Mouse (Mus musculus) cerebellum, adult 2 months (tissue): ENCODE measurements around the gene Fam118b. TPM values are rescaled to one million over a fixed set of nuclear protein-coding genes. Genes with fewer than 3 reads are reported as not detected.

Experiments
- DNase-seq, 2 experiments: peaks; one replicate each; pipeline ENCODE4 v3.0.0; 2021
- H3K27ac ChIP-seq: fragments of 200-500 bp; 2 replicates; pipeline ENCODE4 v1.5.1; 2012; ENCODE audit warnings: low read length, control low read depth, inconsistent platforms; ENCODE audit not compliant: insufficient read depth
- H3K27me3 ChIP-seq: fragments of 200-500 bp; 2 replicates; pipeline ENCODE4 v1.6.1; 2012; ENCODE audit warnings: inconsistent platforms, mild to moderate bottlenecking, low read length, moderate library complexity; ENCODE audit not compliant: control insufficient read depth, insufficient read depth
- H3K4me1 ChIP-seq: fragments of 200-500 bp; 2 replicates; pipeline ENCODE4 v1.6.1; 2011; ENCODE audit warnings: low read length; ENCODE audit not compliant: control insufficient read depth, insufficient read depth
- H3K4me3 ChIP-seq: fragments of 200-500 bp; replicated peaks from 2 replicates; pipeline ENCODE3; 2011; ENCODE audit warnings: mild to moderate bottlenecking, low read depth, low read length, control low read depth; ENCODE audit not compliant: insufficient read depth
- CTCF ChIP-seq: fragments of 200-500 bp; IDR thresholded peaks from 2 replicates; pipeline ENCODE4 v1.5.1; 2011; ENCODE audit warnings: low read depth, mild to moderate bottlenecking, control low read depth, low read length, moderate library complexity, borderline replicate concordance; ENCODE audit not compliant: insufficient read depth
- POLR2A ChIP-seq: fragments of 200-500 bp; IDR thresholded peaks from 2 replicates; pipeline ENCODE4 v1.6.1; 2011; ENCODE audit warnings: low read length, control low read depth, borderline replicate concordance; ENCODE audit not compliant: insufficient read depth
- WGBS: fragments of 180-500 bp; shearing (Covaris S2); methylation state at CpG from one replicate; pipeline ENCODE4 v1.1.7; 2018; 5-methylcytosine and 5-hydroxymethylcytosine counted together
- polyA plus RNA-seq: library from polyadenylated mRNA; depleted of rRNA; stranded (reverse); fragments of >200 nt; gene quantifications from 2 replicates; pipeline ENCODE4 v1.2.3, GENCODE M21; 2012

Fam118b gene
- polyA plus RNA-seq, 1 experiment = 23.3 TPM

GRCm38 (mm10) chr9:35293465-35293864 is 25.9 kb upstream of the Fam118b start:
- Histone ChIP-seq H3K27me3 (no peaks in the 10 kb centered on the region), H3K27ac (no peak overlapping the region), H3K4me1 (no peaks in the 10 kb centered on the region), H3K4me3 (no peak overlapping the region)
- 45% methylated on average over 5 of the region's 5 CpGs for whole genome bisulfite sequencing
- no peak for DNase-seq
- no peak for TF ChIP-seq POLR2A
- no peak for TF ChIP-seq CTCF

GRCm38 (mm10) chr9:35290916-35291315 is 23.3 kb upstream of the Fam118b start:
- 59% methylated on average over 4 of the region's 4 CpGs for WGBS
- Histone ChIP-seq H3K4me3 (no peak overlapping the region), H3K4me1 (no peaks in the 10 kb centered on the region), H3K27me3 (no peaks in the 10 kb centered on the region), H3K27ac (no peak overlapping the region)
- TF ChIP-seq POLR2A (no peak), CTCF (no peak)
- no peak for DNase-seq

GRCm38 (mm10) chr9:35290417-35290816 is 22.8 kb upstream of the Fam118b start:
- 95% methylated on average over 3 of the region's 3 CpGs for WGBS
- no peaks in the 10 kb centered on the region for H3K27me3 ChIP-seq
- no peak for DNase-seq
- TF ChIP-seq CTCF (no peak), POLR2A (no peak)
- H3K4me1 ChIP-seq = no peaks in the 10 kb centered on the region
- H3K4me3 ChIP-seq = no peak overlapping the region
- no peak overlapping the region for H3K27ac ChIP-seq

GRCm38 (mm10) chr9:35289992-35290391 is 22.4 kb upstream of the Fam118b start:
- no peak overlapping the region for H3K27ac ChIP-seq
- WGBS = 64% methylated on average over 7 of the region's 7 CpGs
- H3K4me3 ChIP-seq = no peak overlapping the region
- no peaks in the 10 kb centered on the region for H3K4me1 ChIP-seq
- H3K27me3 ChIP-seq = no peaks in the 10 kb centered on the region
- DNase-seq = no peak
- TF ChIP-seq CTCF (no peak), POLR2A (no peak)

- 74% methylated on average over 3 of the region's 3 CpGs for WGBS
- DNase-seq = no peak
- no peak for TF ChIP-seq POLR2A
- no peak for TF ChIP-seq CTCF
- no peak overlapping the region for H3K4me3 ChIP-seq
- no peak overlapping the region for H3K27ac ChIP-seq
- no peaks in the 10 kb centered on the region for H3K4me1 ChIP-seq
- H3K27me3 ChIP-seq = no peaks in the 10 kb centered on the region
Measured at GRCm38 (mm10) chr9:35286351-35286750, 18.7 kb upstream of the Fam118b start.

GRCm38 (mm10) chr9:35284351-35284750 is 16.7 kb upstream of the Fam118b start:
- no peak for DNase-seq
- no peak overlapping the region for H3K27ac ChIP-seq
- TF ChIP-seq CTCF (no peak), POLR2A (no peak)
- 97% methylated on average over 4 of the region's 4 CpGs for WGBS
- no peak overlapping the region for H3K4me3 ChIP-seq
- H3K27me3 ChIP-seq = no peaks in the 10 kb centered on the region
- no peaks in the 10 kb centered on the region for H3K4me1 ChIP-seq

- TF ChIP-seq CTCF = no peak
- Histone ChIP-seq H3K27me3 (no peaks in the 10 kb centered on the region), H3K27ac (no peak overlapping the region), H3K4me3 (no peak overlapping the region), H3K4me1 (no peaks in the 10 kb centered on the region)
- peak in 1 of 2 experiments; percentile 19 for DNase-seq
- WGBS = 83% methylated on average over 13 of the region's 13 CpGs
Measured at GRCm38 (mm10) chr9:35283415-35284069, 15.9 kb upstream of the Fam118b start.

GRCm38 (mm10) chr9:35282851-35283200 is 15.2 kb upstream of the Fam118b start:
- Histone ChIP-seq H3K4me3 (no peak overlapping the region), H3K27ac (no peak overlapping the region), H3K4me1 (no peaks in the 10 kb centered on the region), H3K27me3 (no peaks in the 10 kb centered on the region)
- no peak for TF ChIP-seq CTCF
- no peak for TF ChIP-seq POLR2A
- 50% methylated on average over 5 of the region's 5 CpGs for WGBS
- no peak for DNase-seq
